Mouse (Mus musculus): ENCODE data around the gene Necap1. TPM values are rescaled to one million over a fixed set of nuclear protein-coding genes. Genes with fewer than 3 reads are reported as not detected.
A peak's percentile ranks its signal among the peaks of the same experiment; 100 is the strongest.

The Necap1 gene
- total RNA-seq (2021) = 100 to 1,000 TPM; 201 to 210 TPM
- long read RNA-seq, experiment 1, transcript Necap1-201 (8 exons, 2,476 nt) = major isoform, 187 of 240 reads
- long read RNA-seq, experiment 1, partial matches to known transcripts = 2 of 240 reads
- long read RNA-seq, experiment 1, other reads (novel, unspliced or antisense) = 51 of 240 reads
- long read RNA-seq, experiment 2, transcript Necap1-201 (8 exons, 2,476 nt) = major isoform, 268 of 349 reads
- long read RNA-seq, experiment 2, partial matches to known transcripts = 71 of 349 reads
- long read RNA-seq, experiment 2, other reads (novel, unspliced or antisense) = 10 of 349 reads

- TF ChIP-seq CTCF (conservative IDR thresholded peaks at IDR 0.05) = peak; percentile 93
- peak; percentile 97 to 98 for DNase-seq (ENCODE audit: low spot score in 2 of 2)
- peak within 1 kb of the TSS; percentile 100 for H3K4me3 ChIP-seq
- H3K27ac ChIP-seq = peak within 1 kb of the TSS; percentile 96
These were observed at the start of gene Necap1 for GRCm38 (mm10) chr6:122873871-122874719. TSS of gene Necap1 (plus strand) at chr6:122874474.

GRCm38 (mm10) chr6:122825166-122825565 lies 49.1 kb upstream of the Necap1 start:
- Histone ChIP-seq H3K4me3 (no peak overlapping the region), H3K27ac (no peak overlapping the region)
- TF ChIP-seq CTCF (conservative IDR thresholded peaks at IDR 0.05) = no peak
- no peak for DNase-seq (ENCODE audit: low spot score in 2 of 2)

GRCm38 (mm10) chr6:122825923-122826742 lies 48.1 kb upstream of the Necap1 start:
- DNase-seq (ENCODE audit: low spot score in 2 of 2) = peak; percentile 76 to 78
- Histone ChIP-seq H3K4me3 (peak overlapping the region; percentile 57), H3K27ac (peak overlapping the region; percentile 82)
- no peak for TF ChIP-seq CTCF (conservative IDR thresholded peaks at IDR 0.05)

GRCm38 (mm10) chr6:122828086-122828485 lies 46.2 kb upstream of the Necap1 start:
- peak; percentile 77 for TF ChIP-seq CTCF (conservative IDR thresholded peaks at IDR 0.05)
- peak in 1 of 2 experiments; percentile 26 for DNase-seq (ENCODE audit: low spot score in 2 of 2)
- Histone ChIP-seq H3K27ac (no peak overlapping the region), H3K4me3 (no peak overlapping the region)

GRCm38 (mm10) chr6:122832880-122833279 lies 41.4 kb upstream of the Necap1 start:
- no peak for TF ChIP-seq CTCF (conservative IDR thresholded peaks at IDR 0.05)
- H3K4me3 ChIP-seq = no peak overlapping the region
- H3K27ac ChIP-seq = no peak overlapping the region
- DNase-seq (ENCODE audit: low spot score in 2 of 2) = no peak

- no peak overlapping the region for H3K27ac ChIP-seq
- peak; percentile 97 for TF ChIP-seq CTCF (conservative IDR thresholded peaks at IDR 0.05)
- H3K4me3 ChIP-seq = no peak overlapping the region
- DNase-seq (ENCODE audit: low spot score in 2 of 2) = peak in 1 of 2 experiments; percentile 44
These were observed 39.9 kb upstream of the Necap1 start for GRCm38 (mm10) chr6:122834365-122834764.

- no peak overlapping the region for H3K27ac ChIP-seq
- DNase-seq (ENCODE audit: low spot score in 2 of 2) = no peak
- TF ChIP-seq CTCF (conservative IDR thresholded peaks at IDR 0.05) = peak; percentile 41; the same call in 1 of the 2 replicates
- H3K4me3 ChIP-seq = no peak overlapping the region
These were observed 37.3 kb upstream of the Necap1 start for GRCm38 (mm10) chr6:122836974-122837373.

GRCm38 (mm10) chr6:122837539-122837938 lies 36.7 kb upstream of the Necap1 start:
- no peak for DNase-seq (ENCODE audit: low spot score in 2 of 2)
- no peak for TF ChIP-seq CTCF (conservative IDR thresholded peaks at IDR 0.05)
- Histone ChIP-seq H3K4me3 (no peak overlapping the region), H3K27ac (no peak overlapping the region)

GRCm38 (mm10) chr6:122843759-122844158 lies 30.5 kb upstream of the Necap1 start:
- DNase-seq (ENCODE audit: low spot score in 2 of 2) = no peak
- no peak overlapping the region for H3K4me3 ChIP-seq
- H3K27ac ChIP-seq = no peak overlapping the region
- no peak for TF ChIP-seq CTCF (conservative IDR thresholded peaks at IDR 0.05)

GRCm38 (mm10) chr6:122852696-122853095 lies 21.6 kb upstream of the Necap1 start:
- no peak for DNase-seq (ENCODE audit: low spot score in 2 of 2)
- no peak overlapping the region for H3K27ac ChIP-seq
- TF ChIP-seq CTCF (conservative IDR thresholded peaks at IDR 0.05) = no peak
- no peak overlapping the region for H3K4me3 ChIP-seq

GRCm38 (mm10) chr6:122854552-122854951 lies 19.7 kb upstream of the Necap1 start:
- DNase-seq (ENCODE audit: low spot score in 2 of 2) = no peak
- no peak for TF ChIP-seq CTCF (conservative IDR thresholded peaks at IDR 0.05)
- no peak overlapping the region for H3K27ac ChIP-seq
- no peak overlapping the region for H3K4me3 ChIP-seq

GRCm38 (mm10) chr6:122855955-122856354 lies 18.3 kb upstream of the Necap1 start, which contains the start of gene C3ar1:
TSS of gene C3ar1 (minus strand) at chr6:122856161.
- TF ChIP-seq CTCF (conservative IDR thresholded peaks at IDR 0.05) = no peak
- Histone ChIP-seq H3K4me3 (no peak within 1 kb of the TSS), H3K27ac (no peak within 1 kb of the TSS)
- no peak for DNase-seq (ENCODE audit: low spot score in 2 of 2)

All from layer of hippocampus, adult 2 months (tissue).